Mouse (Mus musculus): ENCODE measurements around the gene Exoc8. TPM values are rescaled to one million over a fixed set of nuclear protein-coding genes. Genes with fewer than 3 reads are reported as not detected.

The Exoc8 gene
- polyA plus RNA-seq, 1 experiment from 2014 or later = 5.9 TPM

DNA sequence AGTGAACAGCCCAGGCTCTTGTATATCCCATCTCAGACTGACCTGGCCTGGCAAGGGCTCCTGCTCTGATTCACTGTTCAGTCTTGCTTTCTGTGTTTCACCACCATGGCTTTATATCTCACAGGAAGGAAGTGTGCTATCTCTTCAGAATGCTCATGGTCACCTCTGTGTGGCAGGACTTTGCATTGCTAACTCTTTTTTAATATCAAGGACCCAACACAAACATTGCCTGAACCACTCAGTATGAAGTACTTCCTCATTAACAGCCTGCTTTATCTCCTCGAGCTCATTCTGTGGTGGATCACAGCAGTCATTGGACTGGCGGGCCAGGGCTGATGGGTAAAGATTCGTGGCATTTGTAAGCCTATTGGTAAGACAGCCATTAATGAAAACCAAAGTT is 30.8 kb downstream of the Exoc8 start:
- Histone ChIP-seq H3K4me3 (ENCODE audit: low read depth, low read length) (no peak overlapping the region), H3K27ac (ENCODE audit: low read depth, low read length) (no peak overlapping the region), H3K27me3 (replicated peaks; ENCODE audit: control insufficient read depth, insufficient read depth, low read length) (no peaks in the 10 kb centered on the region), H3K36me3 (ENCODE audit: control insufficient read depth, insufficient read depth, low read length) (peaks cover 15% of the 10 kb centered on the region), H3K4me1 (ENCODE audit: control insufficient read depth, insufficient read depth, low read length) (peaks cover 7% of the 10 kb centered on the region), H3K4me2 (ENCODE audit: low read length) (no peak overlapping the region), H3K9ac (ENCODE audit: low read length) (no peak overlapping the region), H3K9me3 (replicated peaks; ENCODE audit: control insufficient read depth, low read length) (no peaks in the 10 kb centered on the region)
- no peak for DNase-seq (ENCODE audit: low spot score)
- 84% methylated on average over 3 of the region's 3 CpGs for WGBS
- ATAC-seq = no peak

GRCm38 (mm10) chr8:124863729-124864128 is 33.8 kb downstream of the Exoc8 start:
- H3K9ac ChIP-seq (ENCODE audit: low read length) = peak overlapping the region; percentile 81
- H3K9me3 ChIP-seq (replicated peaks; ENCODE audit: control insufficient read depth, low read length) = no peaks in the 10 kb centered on the region
- H3K4me1 ChIP-seq (ENCODE audit: control insufficient read depth, insufficient read depth, low read length) = peaks cover 7% of the 10 kb centered on the region
- no peak overlapping the region for H3K27ac ChIP-seq (ENCODE audit: low read depth, low read length)
- H3K36me3 ChIP-seq (ENCODE audit: control insufficient read depth, insufficient read depth, low read length) = peaks cover 19% of the 10 kb centered on the region
- H3K4me2 ChIP-seq (ENCODE audit: low read length) = peak overlapping the region; percentile 80
- no peak for ATAC-seq
- H3K27me3 ChIP-seq (replicated peaks; ENCODE audit: control insufficient read depth, insufficient read depth, low read length) = no peaks in the 10 kb centered on the region
- peak overlapping the region; percentile 64 for H3K4me3 ChIP-seq (ENCODE audit: low read depth, low read length)
- no peak for DNase-seq (ENCODE audit: low spot score)
- 14% methylated on average over 8 of the region's 8 CpGs for WGBS

DNA sequence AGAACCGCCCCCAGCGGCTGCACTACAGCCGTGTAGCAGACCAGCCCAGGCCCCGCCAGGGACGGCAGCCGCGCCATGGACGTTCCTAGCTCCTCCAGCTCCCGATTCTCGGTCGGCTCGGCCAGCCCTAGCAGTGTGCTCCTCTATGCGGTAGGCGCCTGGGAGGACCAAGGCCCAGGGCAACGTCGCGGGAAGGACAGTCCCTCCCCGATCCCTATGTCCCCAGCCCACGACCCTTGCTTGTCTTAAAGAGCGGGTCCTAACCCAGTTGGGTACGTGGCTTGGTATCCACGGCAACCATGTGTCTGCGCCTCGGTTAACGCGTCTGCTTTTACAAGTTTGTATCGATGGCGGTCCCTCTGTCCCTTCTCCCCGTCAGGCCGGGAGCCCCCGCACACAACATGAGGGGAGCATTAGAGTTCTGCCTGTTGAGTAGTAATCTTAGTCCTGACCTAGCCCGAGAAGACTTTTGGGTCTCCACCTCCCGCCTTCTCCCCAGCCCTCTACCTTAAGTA is 34.3 kb downstream of the Exoc8 start:
- peak overlapping the region; percentile 83 for H3K27ac ChIP-seq (ENCODE audit: low read depth, low read length)
- H3K4me3 ChIP-seq (ENCODE audit: low read depth, low read length) = peak overlapping the region; percentile 64
- peaks cover 23% of the 10 kb centered on the region for H3K36me3 ChIP-seq (ENCODE audit: control insufficient read depth, insufficient read depth, low read length)
- H3K4me1 ChIP-seq (ENCODE audit: control insufficient read depth, insufficient read depth, low read length) = peaks cover 7% of the 10 kb centered on the region
- H3K27me3 ChIP-seq (replicated peaks; ENCODE audit: control insufficient read depth, insufficient read depth, low read length) = no peaks in the 10 kb centered on the region
- WGBS = under 1% methylated on average over 33 of the region's 33 CpGs
- peak overlapping the region; percentile 80 for H3K4me2 ChIP-seq (ENCODE audit: low read length)
- H3K9me3 ChIP-seq (replicated peaks; ENCODE audit: control insufficient read depth, low read length) = no peaks in the 10 kb centered on the region
- ATAC-seq (peak; percentile 86), DNase-seq (ENCODE audit: low spot score) (no peak)
- H3K9ac ChIP-seq (ENCODE audit: low read length) = peak overlapping the region; percentile 81

DNA sequence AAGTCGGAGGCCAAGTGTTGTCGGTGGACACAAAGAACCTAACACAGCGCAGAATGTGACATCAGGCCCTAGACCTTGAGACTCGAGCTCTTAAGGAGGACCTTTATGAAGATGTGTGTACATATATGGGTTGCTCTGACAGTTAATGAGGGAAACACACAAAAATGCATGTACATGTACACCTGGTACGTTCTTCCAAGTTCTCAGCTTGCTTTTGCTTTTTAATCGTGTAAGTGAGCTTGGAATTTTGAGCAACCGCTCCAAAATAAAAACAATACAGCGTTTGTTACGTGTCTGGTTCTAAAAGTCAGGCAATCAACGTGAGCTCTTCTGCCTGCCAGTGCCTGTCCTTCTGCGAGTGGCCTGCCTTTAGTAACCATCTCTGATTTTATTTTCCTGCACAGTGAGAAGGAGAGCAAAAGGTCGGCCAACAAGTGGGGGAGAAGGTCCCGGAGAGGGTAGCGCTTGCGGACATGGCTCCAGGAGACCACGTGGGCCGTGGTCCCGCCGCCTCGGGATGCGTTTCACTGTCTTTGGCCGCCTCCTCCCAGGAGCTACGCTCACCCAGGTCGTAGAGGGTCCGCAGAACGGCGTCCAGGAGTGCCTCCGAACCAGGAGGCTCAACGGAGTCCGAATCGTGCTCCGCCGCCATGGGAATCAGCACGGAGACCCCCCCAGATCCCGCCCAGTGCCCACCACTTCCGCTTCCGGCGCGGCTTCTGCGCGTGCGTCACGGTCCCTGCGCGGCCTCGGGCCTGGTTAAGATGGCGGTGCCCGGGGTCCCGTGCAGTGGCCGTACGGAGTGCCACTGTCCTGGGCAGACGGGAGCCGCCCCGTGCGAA is 35.0 kb downstream of the Exoc8 start, which contains the start of the genes Gnpat and 2810004N23Rik:
TSS of gene Gnpat (plus strand) at position 713 of the 842 bp plus-strand sequence.
TSS of gene 2810004N23Rik (minus strand) at position 800 of the 842 bp plus-strand sequence.
- H3K9ac ChIP-seq (ENCODE audit: low read length) = peak within 1 kb of the TSS; percentile 81
- 2% methylated on average over 55 of the region's 55 CpGs for WGBS
- H3K27me3 ChIP-seq (replicated peaks; ENCODE audit: control insufficient read depth, insufficient read depth, low read length) = no peaks in the 10 kb centered on the region
- DNase-seq (ENCODE audit: low spot score) (peak; percentile 94), ATAC-seq (peak; percentile 99)
- H3K4me3 ChIP-seq (ENCODE audit: low read depth, low read length) = peak within 1 kb of the TSS; percentile 64
- H3K27ac ChIP-seq (ENCODE audit: low read depth, low read length) = peak within 1 kb of the TSS; percentile 83
- H3K9me3 ChIP-seq (replicated peaks; ENCODE audit: control insufficient read depth, low read length) = no peaks in the 10 kb centered on the region
- H3K4me1 ChIP-seq (ENCODE audit: control insufficient read depth, insufficient read depth, low read length) = peaks cover 7% of the 10 kb centered on the region
- H3K36me3 ChIP-seq (ENCODE audit: control insufficient read depth, insufficient read depth, low read length) = peaks cover 29% of the 10 kb centered on the region
- peak within 1 kb of the TSS; percentile 80 for H3K4me2 ChIP-seq (ENCODE audit: low read length)

DNA sequence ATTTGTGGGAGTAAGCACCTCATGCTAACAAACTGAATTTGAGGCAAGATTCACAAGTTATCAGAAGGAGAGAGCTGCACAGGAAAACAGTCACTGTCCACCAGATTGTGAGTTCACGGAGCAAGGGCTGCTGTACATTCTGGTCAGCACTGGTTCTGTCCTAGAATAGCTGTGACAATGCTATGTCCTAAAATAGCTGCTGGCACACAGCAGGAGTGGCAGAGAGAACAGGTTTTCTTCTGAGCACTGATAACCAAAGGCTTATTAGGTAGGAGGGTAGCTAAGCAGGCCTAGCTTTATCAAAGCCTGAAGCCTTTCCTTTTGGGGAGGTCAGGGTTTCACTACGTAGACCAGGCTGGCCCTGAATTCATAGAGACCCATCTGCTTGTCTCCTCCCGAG is 37.3 kb downstream of the Exoc8 start:
- peaks cover 43% of the 10 kb centered on the region for H3K36me3 ChIP-seq (ENCODE audit: control insufficient read depth, insufficient read depth, low read length)
- H3K9ac ChIP-seq (ENCODE audit: low read length) = no peak overlapping the region
- 95% methylated on average over 3 of the region's 3 CpGs for WGBS
- no peaks in the 10 kb centered on the region for H3K27me3 ChIP-seq (replicated peaks; ENCODE audit: control insufficient read depth, insufficient read depth, low read length)
- DNase-seq (ENCODE audit: low spot score) = no peak
- no peaks in the 10 kb centered on the region; the same call in 1 of the 2 replicates for H3K9me3 ChIP-seq (replicated peaks; ENCODE audit: control insufficient read depth, low read length)
- no peak overlapping the region for H3K27ac ChIP-seq (ENCODE audit: low read depth, low read length)
- no peak overlapping the region for H3K4me3 ChIP-seq (ENCODE audit: low read depth, low read length)
- H3K4me1 ChIP-seq (ENCODE audit: control insufficient read depth, insufficient read depth, low read length) = peaks cover 7% of the 10 kb centered on the region
- ATAC-seq = no peak
- H3K4me2 ChIP-seq (ENCODE audit: low read length) = no peak overlapping the region

DNA sequence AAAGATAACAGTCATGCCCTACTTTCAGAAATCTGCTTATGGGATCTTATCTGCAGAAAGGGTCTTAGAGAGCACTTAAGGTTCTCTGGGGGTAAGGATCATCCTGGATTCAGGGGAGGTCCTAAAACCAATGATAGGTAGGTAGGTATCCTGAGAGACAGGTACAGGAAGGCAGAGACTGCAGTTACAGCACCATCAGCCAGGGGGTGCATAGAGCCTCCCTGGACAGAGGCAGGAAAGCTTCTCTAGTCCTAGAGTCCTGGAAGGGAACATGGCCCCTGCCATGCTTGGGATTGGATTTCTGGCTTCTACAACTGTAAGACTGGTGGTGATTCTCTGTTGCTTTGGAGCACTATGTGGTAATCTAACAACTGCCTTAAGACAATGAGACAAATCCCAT is 38.0 kb downstream of the Exoc8 start:
- Histone ChIP-seq H3K9me3 (replicated peaks; ENCODE audit: control insufficient read depth, low read length) (no peaks in the 10 kb centered on the region; the same call in 1 of the 2 replicates), H3K9ac (ENCODE audit: low read length) (no peak overlapping the region), H3K4me1 (ENCODE audit: control insufficient read depth, insufficient read depth, low read length) (peaks cover 7% of the 10 kb centered on the region), H3K4me2 (ENCODE audit: low read length) (no peak overlapping the region), H3K27me3 (replicated peaks; ENCODE audit: control insufficient read depth, insufficient read depth, low read length) (no peaks in the 10 kb centered on the region), H3K27ac (ENCODE audit: low read depth, low read length) (no peak overlapping the region), H3K36me3 (ENCODE audit: control insufficient read depth, insufficient read depth, low read length) (peaks cover 49% of the 10 kb centered on the region), H3K4me3 (ENCODE audit: low read depth, low read length) (no peak overlapping the region)
- ATAC-seq (no peak), DNase-seq (ENCODE audit: low spot score) (no peak)

DNA sequence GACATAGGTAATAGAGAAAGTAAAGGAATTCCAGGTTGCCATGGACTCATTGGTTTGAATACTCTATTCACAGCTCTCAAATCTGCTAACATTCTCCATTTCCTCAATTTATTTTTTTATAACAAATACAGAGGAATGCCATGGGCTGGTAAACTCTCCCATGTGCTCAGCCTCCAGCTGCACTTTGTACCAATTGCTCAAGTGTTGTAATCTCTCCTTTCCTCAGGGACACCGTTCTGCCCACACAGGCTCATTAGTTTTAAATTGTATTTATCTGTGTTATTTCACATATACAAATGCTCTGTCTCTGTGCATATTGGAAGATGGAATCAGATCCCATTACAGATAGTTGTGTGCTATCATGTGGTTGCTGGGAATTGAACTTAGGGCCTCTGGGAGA is 44.0 kb downstream of the Exoc8 start:
- no peak overlapping the region for H3K9ac ChIP-seq (ENCODE audit: low read length)
- no peaks in the 10 kb centered on the region for H3K4me1 ChIP-seq (ENCODE audit: control insufficient read depth, insufficient read depth, low read length)
- H3K36me3 ChIP-seq (ENCODE audit: control insufficient read depth, insufficient read depth, low read length) = peaks cover 39% of the 10 kb centered on the region
- ATAC-seq (no peak), DNase-seq (ENCODE audit: low spot score) (no peak)
- WGBS = 97% methylated on average over 1 of the region's 1 CpGs
- peaks cover 11% of the 10 kb centered on the region; the same call in 1 of the 2 replicates for H3K9me3 ChIP-seq (replicated peaks; ENCODE audit: control insufficient read depth, low read length)
- no peak overlapping the region for H3K4me2 ChIP-seq (ENCODE audit: low read length)
- no peak overlapping the region for H3K27ac ChIP-seq (ENCODE audit: low read depth, low read length)
- H3K27me3 ChIP-seq (replicated peaks; ENCODE audit: control insufficient read depth, insufficient read depth, low read length) = no peaks in the 10 kb centered on the region
- no peak overlapping the region for H3K4me3 ChIP-seq (ENCODE audit: low read depth, low read length)

GRCm38 (mm10) chr8:124845573-124845972 is 51.9 kb downstream of the Exoc8 start:
- 94% methylated on average over 5 of the region's 5 CpGs for WGBS

DNA sequence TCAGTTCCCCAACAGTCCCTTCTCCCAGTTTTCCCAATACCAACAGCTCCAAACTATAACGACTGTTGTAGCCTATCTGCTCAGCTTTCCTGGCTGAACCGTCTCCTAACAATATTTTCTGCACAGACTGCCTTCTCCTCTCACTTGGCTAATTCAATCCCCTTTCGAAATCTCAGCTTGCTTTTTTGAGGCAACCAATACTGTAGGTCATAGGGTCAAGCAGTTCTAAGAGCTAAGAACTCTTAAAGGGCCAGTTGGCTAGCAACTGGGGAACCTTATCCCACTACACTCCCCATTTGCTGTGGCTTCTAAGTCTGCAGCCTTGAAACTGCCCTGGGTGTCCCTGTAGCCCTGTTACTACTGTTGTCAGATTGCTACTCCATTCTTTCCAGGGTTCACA is 52.4 kb downstream of the Exoc8 start:
- no peak overlapping the region for H3K9ac ChIP-seq (ENCODE audit: low read length)
- DNase-seq (ENCODE audit: low spot score) (no peak), ATAC-seq (no peak)
- no peak overlapping the region for H3K4me2 ChIP-seq (ENCODE audit: low read length)
- H3K36me3 ChIP-seq (ENCODE audit: control insufficient read depth, insufficient read depth, low read length) = peaks cover 36% of the 10 kb centered on the region
- 73% methylated on average over 3 of the region's 3 CpGs for whole genome bisulfite sequencing
- no peaks in the 10 kb centered on the region for H3K9me3 ChIP-seq (replicated peaks; ENCODE audit: control insufficient read depth, low read length)
- H3K27ac ChIP-seq (ENCODE audit: low read depth, low read length) = no peak overlapping the region
- no peaks in the 10 kb centered on the region for H3K27me3 ChIP-seq (replicated peaks; ENCODE audit: control insufficient read depth, insufficient read depth, low read length)
- H3K4me1 ChIP-seq (ENCODE audit: control insufficient read depth, insufficient read depth, low read length) = no peaks in the 10 kb centered on the region
- H3K4me3 ChIP-seq (ENCODE audit: low read depth, low read length) = no peak overlapping the region

More at GRCm38 (mm10) chr8:124845573-124845972, 51.9 kb downstream of the Exoc8 start:
- no peaks in the 10 kb centered on the region for H3K4me1 ChIP-seq (ENCODE audit: control insufficient read depth, insufficient read depth, low read length)
- H3K4me3 ChIP-seq (ENCODE audit: low read depth, low read length) = no peak overlapping the region
- H3K27ac ChIP-seq (ENCODE audit: low read depth, low read length) = no peak overlapping the region
- H3K9ac ChIP-seq (ENCODE audit: low read length) = no peak overlapping the region
- no peaks in the 10 kb centered on the region for H3K9me3 ChIP-seq (replicated peaks; ENCODE audit: control insufficient read depth, low read length)
- H3K4me2 ChIP-seq (ENCODE audit: low read length) = no peak overlapping the region
- H3K36me3 ChIP-seq (ENCODE audit: control insufficient read depth, insufficient read depth, low read length) = peaks cover 31% of the 10 kb centered on the region
- DNase-seq (ENCODE audit: low spot score) = no peak
- H3K27me3 ChIP-seq (replicated peaks; ENCODE audit: control insufficient read depth, insufficient read depth, low read length) = no peaks in the 10 kb centered on the region
- ATAC-seq = no peak

Measured in forebrain, embryonic 14.5 days (tissue).